Mouse (Mus musculus): ENCODE data around the gene Cysltr1.

DNA sequence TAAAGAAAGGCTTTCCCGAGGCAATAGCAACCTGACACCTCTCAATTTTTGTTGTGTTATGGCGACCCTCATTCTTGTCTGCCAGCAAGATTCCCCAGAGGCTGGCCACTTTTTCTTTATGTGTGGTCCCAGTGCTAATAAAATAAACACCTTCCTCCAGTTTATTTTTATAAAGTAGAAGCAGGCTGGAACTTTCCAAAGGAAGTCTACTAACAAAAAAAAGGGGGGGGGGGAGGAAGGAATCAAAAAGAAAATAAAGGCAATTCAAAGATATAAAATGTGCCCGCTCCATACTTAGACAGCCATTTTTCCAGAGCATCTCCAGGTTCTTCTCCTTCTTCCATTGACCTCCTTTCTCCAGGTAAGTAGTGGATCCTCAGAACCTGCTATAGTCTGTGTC, 20.6 kb downstream of the Cysltr1 start, which contains the start of gene Gm5127:
- no peak for TF ChIP-seq CTCF (conservative IDR thresholded peaks at IDR 0.05; ENCODE audit: insufficient read depth, insufficient read length, low read depth, low read length)
- TF ChIP-seq POLR2A (IDR thresholded peaks at IDR 0.05; ENCODE audit: low read depth, low read length): no peak
